Mouse (Mus musculus): ENCODE data around the gene Nbea. TPM values are rescaled to one million over a fixed set of nuclear protein-coding genes. Genes with fewer than 3 reads are reported as not detected.
A peak's percentile ranks its signal among the peaks of the same experiment; 100 is the strongest.

The Nbea gene
- polyA plus RNA-seq, 1 experiment from 2014 or later: 13.6 TPM

GRCm38 (mm10) chr3:55599366-55600085 lies 584.0 kb downstream of the Nbea start:
- Histone ChIP-seq H3K36me3 (ENCODE audit: control insufficient read depth, insufficient read depth, low read length) (no peaks in the 10 kb centered on the region), H3K27me3 (ENCODE audit: control insufficient read depth, insufficient read depth, low read length) (no peaks in the 10 kb centered on the region), H3K4me1 (ENCODE audit: control insufficient read depth, insufficient read depth, low read length) (no peaks in the 10 kb centered on the region), H3K9ac (ENCODE audit: low read depth, low read length) (no peak overlapping the region), H3K4me2 (no peak overlapping the region), H3K4me3 (ENCODE audit: low read depth, low read length) (no peak overlapping the region), H3K9me3 (replicated peaks; ENCODE audit: control insufficient read depth, low read length) (no peaks in the 10 kb centered on the region), H3K27ac (ENCODE audit: low read depth, low read length) (no peak overlapping the region)
- WGBS (ENCODE audit: insufficient replicate concordance): 64% methylated on average over 17 of the region's 17 CpGs
- ATAC-seq (replicated peaks; ENCODE audit: insufficient number of reproducible peaks, low FRiP score, low TSS enrichment): no peak

- Histone ChIP-seq H3K27me3 (ENCODE audit: control insufficient read depth, insufficient read depth, low read length) (no peaks in the 10 kb centered on the region), H3K4me3 (ENCODE audit: low read depth, low read length) (no peak overlapping the region), H3K9ac (ENCODE audit: low read depth, low read length) (no peak overlapping the region), H3K4me2 (no peak overlapping the region), H3K27ac (ENCODE audit: low read depth, low read length) (no peak overlapping the region), H3K9me3 (replicated peaks; ENCODE audit: control insufficient read depth, low read length) (no peaks in the 10 kb centered on the region), H3K36me3 (ENCODE audit: control insufficient read depth, insufficient read depth, low read length) (no peaks in the 10 kb centered on the region), H3K4me1 (ENCODE audit: control insufficient read depth, insufficient read depth, low read length) (no peaks in the 10 kb centered on the region)
- no peak for ATAC-seq (replicated peaks; ENCODE audit: insufficient number of reproducible peaks, low FRiP score, low TSS enrichment)
- WGBS (ENCODE audit: insufficient replicate concordance): 67% methylated on average over 2 of the region's 2 CpGs
Measured at GRCm38 (mm10) chr3:55598681-55599080, 584.8 kb downstream of the Nbea start.

GRCm38 (mm10) chr3:55593312-55593711 lies 590.2 kb downstream of the Nbea start:
- no peak overlapping the region for H3K9ac ChIP-seq (ENCODE audit: low read depth, low read length)
- no peak overlapping the region for H3K4me3 ChIP-seq (ENCODE audit: low read depth, low read length)
- no peak overlapping the region for H3K4me2 ChIP-seq
- ATAC-seq (replicated peaks; ENCODE audit: insufficient number of reproducible peaks, low FRiP score, low TSS enrichment): no peak
- H3K9me3 ChIP-seq (replicated peaks; ENCODE audit: control insufficient read depth, low read length): no peaks in the 10 kb centered on the region
- peaks cover 2% of the 10 kb centered on the region; the same call in 1 of the 2 replicates for H3K4me1 ChIP-seq (ENCODE audit: control insufficient read depth, insufficient read depth, low read length)
- WGBS (ENCODE audit: insufficient replicate concordance): 75% methylated on average over 5 of the region's 5 CpGs
- no peaks in the 10 kb centered on the region for H3K36me3 ChIP-seq (ENCODE audit: control insufficient read depth, insufficient read depth, low read length)
- no peak overlapping the region for H3K27ac ChIP-seq (ENCODE audit: low read depth, low read length)
- H3K27me3 ChIP-seq (ENCODE audit: control insufficient read depth, insufficient read depth, low read length): no peaks in the 10 kb centered on the region

GRCm38 (mm10) chr3:55590727-55591126 lies 592.8 kb downstream of the Nbea start:
- Histone ChIP-seq H3K27ac (ENCODE audit: low read depth, low read length) (no peak overlapping the region), H3K27me3 (ENCODE audit: control insufficient read depth, insufficient read depth, low read length) (no peaks in the 10 kb centered on the region), H3K4me2 (no peak overlapping the region), H3K9me3 (replicated peaks; ENCODE audit: control insufficient read depth, low read length) (no peaks in the 10 kb centered on the region), H3K36me3 (ENCODE audit: control insufficient read depth, insufficient read depth, low read length) (no peaks in the 10 kb centered on the region), H3K4me1 (ENCODE audit: control insufficient read depth, insufficient read depth, low read length) (peaks cover 3% of the 10 kb centered on the region; the same call in 1 of the 2 replicates), H3K4me3 (ENCODE audit: low read depth, low read length) (no peak overlapping the region), H3K9ac (ENCODE audit: low read depth, low read length) (no peak overlapping the region)
- ATAC-seq (replicated peaks; ENCODE audit: insufficient number of reproducible peaks, low FRiP score, low TSS enrichment): no peak
- WGBS (ENCODE audit: insufficient replicate concordance): 60% methylated on average over 6 of the region's 6 CpGs

GRCm38 (mm10) chr3:55590291-55590690 lies 593.2 kb downstream of the Nbea start:
- Histone ChIP-seq H3K4me1 (ENCODE audit: control insufficient read depth, insufficient read depth, low read length) (peaks cover 3% of the 10 kb centered on the region; the same call in 1 of the 2 replicates), H3K4me3 (ENCODE audit: low read depth, low read length) (no peak overlapping the region), H3K27ac (ENCODE audit: low read depth, low read length) (no peak overlapping the region), H3K36me3 (ENCODE audit: control insufficient read depth, insufficient read depth, low read length) (no peaks in the 10 kb centered on the region), H3K27me3 (ENCODE audit: control insufficient read depth, insufficient read depth, low read length) (no peaks in the 10 kb centered on the region), H3K9me3 (replicated peaks; ENCODE audit: control insufficient read depth, low read length) (no peaks in the 10 kb centered on the region), H3K4me2 (no peak overlapping the region), H3K9ac (ENCODE audit: low read depth, low read length) (no peak overlapping the region)
- 60% methylated on average over 2 of the region's 2 CpGs for WGBS (ENCODE audit: insufficient replicate concordance)
- no peak for ATAC-seq (replicated peaks; ENCODE audit: insufficient number of reproducible peaks, low FRiP score, low TSS enrichment)

- 70% methylated on average over 8 of the region's 8 CpGs for WGBS (ENCODE audit: insufficient replicate concordance)
- Histone ChIP-seq H3K27ac (ENCODE audit: low read depth, low read length) (no peak overlapping the region), H3K4me2 (no peak overlapping the region), H3K27me3 (ENCODE audit: control insufficient read depth, insufficient read depth, low read length) (no peaks in the 10 kb centered on the region), H3K4me3 (ENCODE audit: low read depth, low read length) (no peak overlapping the region), H3K36me3 (ENCODE audit: control insufficient read depth, insufficient read depth, low read length) (no peaks in the 10 kb centered on the region), H3K9ac (ENCODE audit: low read depth, low read length) (no peak overlapping the region), H3K4me1 (ENCODE audit: control insufficient read depth, insufficient read depth, low read length) (peaks cover 3% of the 10 kb centered on the region; the same call in 1 of the 2 replicates), H3K9me3 (replicated peaks; ENCODE audit: control insufficient read depth, low read length) (no peaks in the 10 kb centered on the region)
- no peak for ATAC-seq (replicated peaks; ENCODE audit: insufficient number of reproducible peaks, low FRiP score, low TSS enrichment)
Measured at GRCm38 (mm10) chr3:55589402-55589944, 594.0 kb downstream of the Nbea start.

- H3K4me3 ChIP-seq (ENCODE audit: low read depth, low read length): no peak overlapping the region
- 12% methylated on average over 12 of the region's 12 CpGs for WGBS (ENCODE audit: insufficient replicate concordance)
- ATAC-seq (replicated peaks; ENCODE audit: insufficient number of reproducible peaks, low FRiP score, low TSS enrichment): no peak
Measured at GRCm38 (mm10) chr3:55587972-55588946, 595.2 kb downstream of the Nbea start.

GRCm38 (mm10) chr3:55587434-55587971 lies 596.0 kb downstream of the Nbea start:
- ATAC-seq (replicated peaks; ENCODE audit: insufficient number of reproducible peaks, low FRiP score, low TSS enrichment): no peak
- Histone ChIP-seq H3K27ac (ENCODE audit: low read depth, low read length) (no peak overlapping the region), H3K4me2 (no peak overlapping the region), H3K4me3 (ENCODE audit: low read depth, low read length) (no peak overlapping the region), H3K9ac (ENCODE audit: low read depth, low read length) (no peak overlapping the region), H3K27me3 (ENCODE audit: control insufficient read depth, insufficient read depth, low read length) (no peaks in the 10 kb centered on the region), H3K36me3 (ENCODE audit: control insufficient read depth, insufficient read depth, low read length) (no peaks in the 10 kb centered on the region), H3K4me1 (ENCODE audit: control insufficient read depth, insufficient read depth, low read length) (peaks cover 3% of the 10 kb centered on the region; the same call in 1 of the 2 replicates), H3K9me3 (replicated peaks; ENCODE audit: control insufficient read depth, low read length) (no peaks in the 10 kb centered on the region)
- WGBS (ENCODE audit: insufficient replicate concordance): 54% methylated on average over 12 of the region's 12 CpGs

More at GRCm38 (mm10) chr3:55587972-55588946, 595.2 kb downstream of the Nbea start:
- peaks cover 3% of the 10 kb centered on the region; the same call in 1 of the 2 replicates for H3K4me1 ChIP-seq (ENCODE audit: control insufficient read depth, insufficient read depth, low read length)
- no peaks in the 10 kb centered on the region for H3K36me3 ChIP-seq (ENCODE audit: control insufficient read depth, insufficient read depth, low read length)
- no peaks in the 10 kb centered on the region for H3K9me3 ChIP-seq (replicated peaks; ENCODE audit: control insufficient read depth, low read length)
- no peak overlapping the region for H3K27ac ChIP-seq (ENCODE audit: low read depth, low read length)
- no peak overlapping the region for H3K9ac ChIP-seq (ENCODE audit: low read depth, low read length)
- H3K4me2 ChIP-seq: 0 out of 2 replicates have a peak overlapping the region, but pooled peaks have one; percentile 4
- H3K27me3 ChIP-seq (ENCODE audit: control insufficient read depth, insufficient read depth, low read length): no peaks in the 10 kb centered on the region

All from heart, embryonic 11.5 days (tissue).